Mouse (Mus musculus) megakaryocyte, adult 5-6 weeks (primary cell): Measurements from ENCODE around the gene Tfb1m. TPM values are rescaled to one million over a fixed set of nuclear protein-coding genes. Genes with fewer than 3 reads are reported as not detected.

Source experiments
- ATAC-seq: 2 replicates; pipeline ENCODE4 v1.8.0; 2016; ENCODE audit warnings: mild to moderate bottlenecking, inconsistent platforms; ENCODE audit not compliant: poor library complexity, severe bottlenecking
- total RNA-seq, 2 experiments: library from RNA; stranded (forward) in 1 of 2; stranded (reverse) in 1 of 2; fragments of 153-499, 151-499 nt in 1 of 2; fragments of 221-1000, 200-1000 nt in 1 of 2; gene quantifications; 2 replicates each; pipeline versions ENCODE4 v1.2.3 to v1.2.4; 2015 to 2017

Gene Tfb1m
- total RNA-seq (2015), result 14.6 and 14.8 TPM in 2 replicates
- total RNA-seq (2017), result 8.5 and 9.8 TPM in 2 replicates

GRCm38 (mm10) chr17:3557331-3558311 lies at the start of gene Tfb1m:
Tfb1m (minus strand) TSS chr17:3557781.
- ATAC-seq, result peak; percentile 94

DNA sequence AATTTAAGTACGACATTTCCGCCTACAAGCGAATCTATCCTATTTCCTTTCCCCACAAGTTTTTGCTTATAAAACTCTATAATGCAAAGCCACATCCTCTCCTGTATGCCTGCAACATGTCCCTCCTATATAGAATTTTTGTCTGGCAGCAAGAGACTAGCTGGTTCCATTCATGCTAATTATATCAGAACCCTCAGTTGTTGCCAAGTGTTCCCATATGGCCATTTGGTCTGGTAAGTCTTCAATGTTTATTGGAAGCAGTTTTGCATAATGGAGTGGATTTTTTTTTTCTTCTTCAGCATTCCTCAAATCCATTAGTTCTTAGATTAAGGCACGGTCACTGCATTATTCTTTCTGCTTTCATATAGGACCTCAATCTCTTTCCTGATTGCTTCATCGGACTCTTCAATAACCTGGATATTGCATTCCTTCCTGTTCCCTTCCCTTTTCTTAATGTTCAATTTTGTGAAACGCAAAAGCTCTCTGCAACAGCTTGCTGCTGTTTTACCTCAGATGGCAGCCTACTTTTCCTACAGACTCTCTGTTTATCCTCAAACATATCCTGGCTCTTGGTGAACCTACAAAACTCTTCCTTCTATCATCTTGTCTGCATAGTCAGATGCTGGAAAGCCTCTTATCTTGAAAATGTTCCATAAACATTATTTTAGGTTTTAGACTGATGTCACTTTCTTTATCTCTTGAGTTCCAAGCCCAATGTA lies 45.5 kb upstream of the Tfb1m start:
- no peak for ATAC-seq

DNA sequence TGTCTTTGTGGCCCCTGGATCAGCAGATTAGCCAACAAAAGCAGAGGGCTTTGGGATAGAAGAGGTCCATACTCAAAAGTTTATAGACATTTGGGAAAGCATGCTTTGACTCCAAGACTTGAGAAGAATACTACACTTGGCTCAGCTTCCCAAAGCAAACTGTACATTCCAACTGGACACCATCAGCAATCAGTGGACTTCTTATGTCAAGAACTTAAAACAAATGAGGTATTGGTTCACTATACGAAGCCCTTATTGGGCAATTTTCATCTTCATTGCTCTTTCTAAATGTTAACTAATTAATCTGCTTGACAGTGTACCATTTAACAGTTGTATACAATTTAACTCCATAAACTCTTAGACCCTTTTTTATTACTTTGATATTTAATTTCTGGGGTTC lies 40.8 kb upstream of the Tfb1m start:
- no peak for ATAC-seq

DNA sequence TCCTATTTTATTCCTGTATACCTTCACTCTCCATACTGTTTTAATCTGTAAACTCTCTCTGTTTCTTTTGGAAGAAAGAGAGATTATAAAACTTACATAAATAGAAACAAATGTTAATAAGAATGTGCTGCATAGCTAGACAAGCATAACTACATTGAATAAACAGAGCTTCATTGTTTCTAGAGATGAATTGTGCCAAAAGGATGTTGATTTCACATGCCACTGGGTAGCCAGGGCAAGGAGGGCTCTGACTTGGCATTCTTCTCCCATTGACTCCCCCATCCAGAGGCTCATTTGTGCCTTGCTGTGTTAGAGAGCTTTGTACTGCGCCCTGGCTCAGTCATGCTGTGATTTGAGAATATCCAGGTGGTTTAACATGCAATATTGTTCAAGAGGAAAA lies 40.3 kb upstream of the Tfb1m start:
- no peak for ATAC-seq

DNA sequence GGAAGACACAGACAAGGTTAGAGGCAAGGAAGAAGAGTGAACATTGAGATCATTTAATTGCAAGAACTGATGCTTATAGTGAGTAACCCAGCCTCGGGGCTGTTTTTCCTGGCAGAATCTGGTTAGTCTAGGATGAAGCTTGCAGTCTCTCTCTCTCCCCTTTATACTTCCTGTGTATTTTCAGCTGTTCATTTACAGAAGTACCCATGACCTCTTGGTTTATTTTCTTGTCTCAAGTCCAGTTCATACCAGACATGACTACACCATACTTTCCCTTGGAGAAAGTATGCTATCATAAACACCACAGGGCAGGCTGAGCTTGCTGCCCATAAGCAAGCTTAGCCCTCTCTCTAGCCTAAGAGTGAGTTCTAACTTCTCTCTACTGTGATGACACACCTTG lies 39.5 kb upstream of the Tfb1m start:
- ATAC-seq, result no peak

GRCm38 (mm10) chr17:3570876-3571275 lies 13.3 kb upstream of the Tfb1m start:
- ATAC-seq, result peak; percentile 63

DNA sequence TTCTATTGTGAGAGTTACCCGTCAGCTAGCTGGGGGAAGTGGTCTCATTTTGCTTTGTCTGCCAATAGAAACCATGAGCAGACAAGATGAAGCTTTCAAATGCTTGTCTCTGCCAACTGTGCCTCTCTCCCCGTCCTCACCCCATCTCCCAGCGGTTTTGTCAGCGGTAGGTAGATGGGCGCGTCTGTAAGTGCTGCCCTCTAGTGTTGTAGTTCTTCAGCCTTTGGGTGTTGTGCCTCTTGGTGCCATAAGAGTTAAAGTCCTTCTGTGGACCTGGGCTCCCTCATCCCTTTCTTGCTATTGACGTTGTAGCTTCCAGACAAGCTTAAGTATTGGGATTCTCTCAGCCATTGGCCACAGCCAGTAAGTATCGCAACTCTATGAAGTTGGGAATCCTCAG lies 4.8 kb upstream of the Tfb1m start:
- ATAC-seq, result no peak

DNA sequence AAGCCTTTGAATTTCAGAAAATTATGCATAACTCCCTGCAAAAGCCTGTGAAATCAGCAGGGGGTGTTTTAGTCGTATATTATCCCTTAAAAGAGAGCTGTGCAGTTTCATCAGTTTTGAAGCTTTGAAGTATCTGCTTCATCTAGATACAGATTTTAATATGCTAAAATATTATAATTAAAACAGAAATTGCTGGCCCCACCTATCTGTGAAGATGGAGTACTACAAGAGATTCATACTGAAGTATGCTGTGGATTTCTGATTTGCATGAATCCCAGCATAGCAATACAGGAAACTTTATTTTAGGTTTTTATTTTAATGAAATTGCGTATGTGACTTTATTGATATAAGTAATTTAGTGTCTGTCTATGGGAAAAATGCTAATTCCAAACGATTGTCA lies 3.0 kb upstream of the Tfb1m start:
- no peak for ATAC-seq

- ATAC-seq, result no peak
Observed at GRCm38 (mm10) chr17:3558356-3558870, 832 bp upstream of the Tfb1m start.

DNA sequence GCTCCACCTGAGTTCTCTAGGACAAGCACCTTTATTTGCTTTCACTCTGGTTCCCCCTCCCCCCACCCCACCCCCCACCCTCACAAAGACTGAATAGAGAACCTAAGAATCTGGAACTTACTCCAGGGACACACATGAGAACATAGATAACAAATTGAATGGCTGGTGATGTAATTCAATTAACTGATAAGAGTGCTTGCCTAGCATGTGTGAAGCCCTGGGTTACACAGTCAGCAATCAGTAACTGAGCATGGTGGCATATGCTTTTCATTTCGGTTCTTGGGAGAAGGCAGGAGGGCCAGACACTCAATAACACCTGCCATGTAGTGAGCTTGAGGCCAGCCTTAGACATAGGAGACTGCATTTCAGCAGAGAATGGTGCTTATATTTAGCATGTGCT lies 1.3 kb downstream of the Tfb1m start:
- ATAC-seq, result no peak

DNA sequence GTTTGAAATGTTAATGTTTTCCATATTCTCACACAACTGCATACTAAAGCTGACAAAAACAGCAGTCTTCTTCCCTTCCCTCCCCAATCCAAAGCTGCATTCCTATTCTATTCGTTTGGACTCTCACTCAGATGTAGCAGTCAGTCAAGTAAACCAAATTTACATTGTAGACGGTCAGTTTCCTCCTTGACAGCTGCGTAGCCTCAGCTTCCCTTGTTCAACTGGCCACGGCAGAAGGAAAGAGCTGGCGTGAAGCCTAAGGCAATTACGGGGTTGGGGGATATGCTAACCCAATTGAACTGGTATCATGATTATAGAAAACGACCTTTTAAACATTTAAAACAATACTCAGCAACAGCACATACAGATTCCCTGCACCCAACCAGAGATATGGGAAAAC lies 9.9 kb downstream of the Tfb1m start:
- ATAC-seq, result no peak

DNA sequence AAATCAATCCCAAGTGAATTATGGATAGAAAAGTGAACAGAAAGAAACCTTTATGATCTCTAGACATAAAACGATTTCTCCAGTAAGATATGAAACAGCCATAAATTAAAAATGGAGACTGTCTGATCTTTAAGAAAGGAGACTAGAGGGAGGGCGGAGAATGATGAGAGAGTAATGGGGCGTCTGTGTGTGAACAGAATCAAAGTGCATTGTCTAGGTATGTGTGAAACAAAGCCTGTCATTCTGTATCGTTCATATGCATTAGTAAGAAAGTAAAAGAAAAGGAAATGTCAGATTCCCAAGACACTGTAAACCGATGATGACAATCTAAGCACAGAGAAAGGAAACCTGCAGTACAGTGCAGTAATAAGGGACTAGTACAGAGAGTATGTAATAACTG lies 16.5 kb downstream of the Tfb1m start:
- no peak for ATAC-seq

GRCm38 (mm10) chr17:3540304-3540703 lies 17.3 kb downstream of the Tfb1m start:
- no peak for ATAC-seq

DNA sequence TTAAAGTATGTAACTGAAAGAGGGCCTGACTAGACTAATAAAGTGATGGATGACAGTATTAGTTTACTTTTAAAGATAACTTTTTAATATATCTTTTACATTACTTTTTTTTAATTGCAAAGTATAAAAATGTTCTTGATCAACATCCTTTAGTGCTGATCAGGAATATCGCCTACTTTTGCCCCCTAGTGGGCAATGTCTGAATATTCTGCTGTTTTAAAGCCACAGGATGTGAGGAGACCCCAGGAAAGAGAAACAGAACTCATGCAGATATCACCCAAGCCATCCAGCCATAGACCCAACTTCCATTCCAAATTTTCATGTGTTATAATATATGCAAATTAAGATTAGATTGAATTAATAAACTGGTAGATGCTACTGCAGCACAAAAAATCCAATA lies 24.2 kb downstream of the Tfb1m start:
- no peak for ATAC-seq

GRCm38 (mm10) chr17:3532254-3532653 lies 25.3 kb downstream of the Tfb1m start, which contains the start of gene Cldn20:
Cldn20 (plus strand) TSS chr17:3532554.
- no peak for ATAC-seq

DNA sequence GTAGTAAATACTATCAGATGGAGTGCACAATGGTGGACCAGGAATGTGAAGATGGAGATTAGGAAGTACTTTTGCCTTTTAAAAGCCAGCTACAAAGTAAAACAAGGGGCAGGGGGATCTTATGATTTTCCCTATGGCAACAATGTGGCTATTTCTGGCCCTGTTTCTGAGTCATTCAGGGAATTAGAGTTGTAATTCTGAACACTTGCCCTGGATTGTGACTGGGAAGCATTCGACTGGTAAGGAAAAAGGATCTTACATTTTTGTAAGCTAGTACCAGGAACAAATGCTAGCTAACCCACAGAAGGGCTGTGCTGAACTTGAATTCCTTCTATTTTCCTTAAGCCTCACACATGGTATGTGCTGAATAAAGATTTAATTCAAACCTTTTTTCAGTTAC lies 25.9 kb downstream of the Tfb1m start:
- no peak for ATAC-seq

GRCm38 (mm10) chr17:3530549-3530948 lies 27.0 kb downstream of the Tfb1m start:
- ATAC-seq, result no peak

- no peak for ATAC-seq
Observed at GRCm38 (mm10) chr17:3529523-3529922, 28.1 kb downstream of the Tfb1m start.

GRCm38 (mm10) chr17:3527841-3528471 lies 29.6 kb downstream of the Tfb1m start:
- ATAC-seq, result no peak

DNA sequence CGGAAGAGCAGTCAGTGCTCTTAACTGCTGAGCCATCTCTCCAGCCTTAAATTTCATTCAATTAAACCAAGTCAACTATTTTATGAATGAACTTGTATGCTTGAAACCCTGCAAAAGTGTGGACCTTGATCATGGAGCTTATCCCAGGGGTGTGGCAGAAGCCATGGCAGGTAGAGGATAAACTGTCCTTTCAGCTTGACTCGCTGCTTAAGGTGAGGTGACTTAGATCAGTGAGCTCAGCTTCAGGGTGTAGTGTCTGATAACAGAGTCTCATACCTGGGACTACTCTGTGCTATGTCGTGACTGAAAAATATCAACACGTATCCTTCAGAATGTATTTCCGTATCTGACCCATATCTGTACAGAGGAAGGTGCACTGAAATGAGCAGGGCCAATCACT lies 37.2 kb downstream of the Tfb1m start:
- ATAC-seq, result no peak

DNA sequence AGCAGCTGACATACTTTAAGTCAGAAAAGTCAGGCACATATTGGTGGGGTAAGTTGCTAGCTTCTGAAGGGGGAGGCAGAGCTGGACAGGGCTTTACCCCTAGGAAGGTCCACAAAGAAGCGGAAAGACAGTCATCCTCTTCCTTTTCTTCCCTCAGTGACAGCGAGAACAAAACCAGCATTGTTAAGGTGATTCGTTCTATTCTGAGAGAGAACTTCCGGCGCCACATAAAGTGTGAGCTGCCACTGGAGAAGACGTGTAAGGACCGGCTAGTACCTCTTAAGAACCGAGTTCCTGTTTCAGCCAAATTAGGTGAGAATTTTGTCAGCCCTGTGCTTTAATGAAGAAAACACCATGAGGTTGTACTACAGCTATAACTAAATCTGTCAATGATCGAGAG lies 41.2 kb downstream of the Tfb1m start:
- no peak for ATAC-seq
